Mouse (Mus musculus): Measurements from ENCODE around the gene Rabgef1.

The Rabgef1 gene

GRCm38 (mm10) chr5:130256678-130257271, 85.2 kb downstream of the Rabgef1 start:
- intact Hi-C loops (cut with DNase I), result no loop called here

- intact Hi-C loops (cut with DNase I), result no loop called here
Observed at GRCm38 (mm10) chr5:130257303-130257702, 85.7 kb downstream of the Rabgef1 start.

- intact Hi-C loops (cut with DNase I), result no loop called here
Observed at GRCm38 (mm10) chr5:130263454-130263853, 91.9 kb downstream of the Rabgef1 start.
